Mouse (Mus musculus): ENCODE results near the gene 4933424G06Rik. TPM values are rescaled to one million over a fixed set of nuclear protein-coding genes. Genes with fewer than 3 reads are reported as not detected.

4933424G06Rik gene
- polyA plus RNA-seq, 1 experiment from 2014 or later = 0.11 TPM

- H3K9me3 ChIP-seq (replicated peaks; ENCODE audit: low read length) = no peaks in the 10 kb centered on the region
- WGBS = 72% methylated on average over 11 of the region's 11 CpGs
- TF ChIP-seq CTCF (IDR thresholded peaks at IDR 0.05; ENCODE audit: low read depth) = no peak
- no peaks in the 10 kb centered on the region for H3K4me1 ChIP-seq (replicated peaks; ENCODE audit: insufficient read depth, low read length)
- no peak within 1 kb of the TSS for H3K4me3 ChIP-seq (replicated peaks; ENCODE audit: low read depth, low read length)
- DNase-seq (ENCODE audit: low spot score) (no peak), ATAC-seq (replicated peaks; ENCODE audit: low FRiP score, low read depth) (no peak)
- no peaks in the 10 kb centered on the region for H3K36me3 ChIP-seq (ENCODE audit: insufficient read depth, low read length)
- no peaks in the 10 kb centered on the region for H3K27me3 ChIP-seq (ENCODE audit: insufficient read depth, low read length)
- H3K27ac ChIP-seq = no peak within 1 kb of the TSS
- no peak within 1 kb of the TSS for H3K4me2 ChIP-seq (ENCODE audit: low read length)
- H3K9ac ChIP-seq (ENCODE audit: low read depth, low read length) = no peak within 1 kb of the TSS
Observed at GRCm38 (mm10) chr1:36761568-36761967, 51.6 kb downstream of the 4933424G06Rik start, which contains the start of gene Zap70. Gene Zap70, plus strand, starts transcription at chr1:36761798.

- TF ChIP-seq CTCF (IDR thresholded peaks at IDR 0.05; ENCODE audit: low read depth) = no peak
- no peaks in the 10 kb centered on the region for H3K36me3 ChIP-seq (ENCODE audit: insufficient read depth, low read length)
- no peak for DNase-seq (ENCODE audit: low spot score)
- H3K9me3 ChIP-seq (replicated peaks; ENCODE audit: low read length) = no peaks in the 10 kb centered on the region
- no peaks in the 10 kb centered on the region for H3K4me1 ChIP-seq (replicated peaks; ENCODE audit: insufficient read depth, low read length)
- ATAC-seq (replicated peaks; ENCODE audit: low FRiP score, low read depth) = no peak
- H3K4me3 ChIP-seq (replicated peaks; ENCODE audit: low read depth, low read length) = no peak overlapping the region
- H3K27me3 ChIP-seq (ENCODE audit: insufficient read depth, low read length) = no peaks in the 10 kb centered on the region
- no peak overlapping the region for H3K9ac ChIP-seq (ENCODE audit: low read depth, low read length)
- no peak overlapping the region for H3K27ac ChIP-seq
- 59% methylated on average over 4 of the region's 4 CpGs for WGBS
- no peak overlapping the region for H3K4me2 ChIP-seq (ENCODE audit: low read length)
Observed at GRCm38 (mm10) chr1:36766431-36767205, 56.7 kb downstream of the 4933424G06Rik start.

- Histone ChIP-seq H3K9ac (ENCODE audit: low read depth, low read length) (no peak overlapping the region), H3K27me3 (ENCODE audit: insufficient read depth, low read length) (no peaks in the 10 kb centered on the region), H3K4me2 (ENCODE audit: low read length) (no peak overlapping the region), H3K36me3 (ENCODE audit: insufficient read depth, low read length) (no peaks in the 10 kb centered on the region), H3K27ac (no peak overlapping the region), H3K9me3 (replicated peaks; ENCODE audit: low read length) (no peaks in the 10 kb centered on the region), H3K4me3 (replicated peaks; ENCODE audit: low read depth, low read length) (no peak overlapping the region), H3K4me1 (replicated peaks; ENCODE audit: insufficient read depth, low read length) (no peaks in the 10 kb centered on the region)
- TF ChIP-seq CTCF (IDR thresholded peaks at IDR 0.05; ENCODE audit: low read depth) = no peak
- 31% methylated on average over 10 of the region's 10 CpGs for WGBS
- DNase-seq (ENCODE audit: low spot score) (no peak), ATAC-seq (replicated peaks; ENCODE audit: low FRiP score, low read depth) (no peak)
Observed at GRCm38 (mm10) chr1:36767321-36767720, 57.4 kb downstream of the 4933424G06Rik start.

GRCm38 (mm10) chr1:36768786-36769185 lies 58.8 kb downstream of the 4933424G06Rik start:
- no peak overlapping the region for H3K9ac ChIP-seq (ENCODE audit: low read depth, low read length)
- H3K9me3 ChIP-seq (replicated peaks; ENCODE audit: low read length) = no peaks in the 10 kb centered on the region
- 73% methylated on average over 5 of the region's 5 CpGs for WGBS
- no peak overlapping the region for H3K4me3 ChIP-seq (replicated peaks; ENCODE audit: low read depth, low read length)
- H3K36me3 ChIP-seq (ENCODE audit: insufficient read depth, low read length) = no peaks in the 10 kb centered on the region
- no peak overlapping the region for H3K4me2 ChIP-seq (ENCODE audit: low read length)
- H3K27ac ChIP-seq = no peak overlapping the region
- no peak for TF ChIP-seq CTCF (IDR thresholded peaks at IDR 0.05; ENCODE audit: low read depth)
- H3K27me3 ChIP-seq (ENCODE audit: insufficient read depth, low read length) = no peaks in the 10 kb centered on the region
- ATAC-seq (replicated peaks; ENCODE audit: low FRiP score, low read depth) (no peak), DNase-seq (ENCODE audit: low spot score) (no peak)
- H3K4me1 ChIP-seq (replicated peaks; ENCODE audit: insufficient read depth, low read length) = no peaks in the 10 kb centered on the region

GRCm38 (mm10) chr1:36769951-36770350 lies 60.0 kb downstream of the 4933424G06Rik start:
- no peak overlapping the region for H3K4me3 ChIP-seq (replicated peaks; ENCODE audit: low read depth, low read length)
- no peak for ATAC-seq (replicated peaks; ENCODE audit: low FRiP score, low read depth)
- DNase-seq (ENCODE audit: low spot score) = no peak
- TF ChIP-seq CTCF (IDR thresholded peaks at IDR 0.05; ENCODE audit: low read depth) = no peak
- WGBS = 93% methylated on average over 1 of the region's 1 CpGs
- H3K9me3 ChIP-seq (replicated peaks; ENCODE audit: low read length) = no peaks in the 10 kb centered on the region
- H3K27ac ChIP-seq = no peak overlapping the region
- H3K4me2 ChIP-seq (ENCODE audit: low read length) = no peak overlapping the region
- no peaks in the 10 kb centered on the region for H3K4me1 ChIP-seq (replicated peaks; ENCODE audit: insufficient read depth, low read length)
- H3K36me3 ChIP-seq (ENCODE audit: insufficient read depth, low read length) = no peaks in the 10 kb centered on the region
- no peak overlapping the region for H3K9ac ChIP-seq (ENCODE audit: low read depth, low read length)
- H3K27me3 ChIP-seq (ENCODE audit: insufficient read depth, low read length) = no peaks in the 10 kb centered on the region

- no peak for TF ChIP-seq CTCF (IDR thresholded peaks at IDR 0.05; ENCODE audit: low read depth)
- no peak for DNase-seq (ENCODE audit: low spot score)
- no peaks in the 10 kb centered on the region for H3K36me3 ChIP-seq (ENCODE audit: insufficient read depth, low read length)
- peak overlapping the region; percentile 47 for H3K4me2 ChIP-seq (ENCODE audit: low read length)
- ATAC-seq (replicated peaks; ENCODE audit: low FRiP score, low read depth) = 0 out of 2 replicates have a peak, but pooled peaks have one; percentile 23
- H3K27me3 ChIP-seq (ENCODE audit: insufficient read depth, low read length) = no peaks in the 10 kb centered on the region
- no peaks in the 10 kb centered on the region for H3K9me3 ChIP-seq (replicated peaks; ENCODE audit: low read length)
- H3K27ac ChIP-seq = no peak overlapping the region
- WGBS = 21% methylated on average over 27 of the region's 27 CpGs
- no peaks in the 10 kb centered on the region for H3K4me1 ChIP-seq (replicated peaks; ENCODE audit: insufficient read depth, low read length)
- peak overlapping the region; percentile 24 for H3K4me3 ChIP-seq (replicated peaks; ENCODE audit: low read depth, low read length)
- H3K9ac ChIP-seq (ENCODE audit: low read depth, low read length) = no peak overlapping the region
Observed at GRCm38 (mm10) chr1:36770998-36771397, 61.0 kb downstream of the 4933424G06Rik start.

Measured in kidney, postnatal 0 days (tissue).